Mouse (Mus musculus) midbrain, embryonic 16.5 days (tissue): ENCODE measurements around the gene Neurl2. TPM values are rescaled to one million over a fixed set of nuclear protein-coding genes. Genes with fewer than 3 reads are reported as not detected.

Experiments
- polyA plus RNA-seq: library from polyadenylated mRNA; unstranded; fragments of >200 nt; fragmentation: Nextera tagmentation; extraction: Ambion mirVana; gene quantifications from 2 replicates; pipeline ENCODE4 v1.2.1, GENCODE M21; 2015

Neurl2 gene
- polyA plus RNA-seq, 1 experiment from 2014 or later, result 7.0 TPM

Other genes with a start within 250 kb of the Neurl2 start
- gene Wfdc6a, start 248.0 kb downstream of the Neurl2 start, polyA plus RNA-seq, result not detected in 2 replicates
- gene Eppin, start 239.9 kb downstream of the Neurl2 start, polyA plus RNA-seq, result not detected in 2 replicates
- not detected in 2 replicates for gene Wfdc6b, start 219.9 kb downstream of the Neurl2 start, polyA plus RNA-seq
- gene Wfdc8, start 219.8 kb downstream of the Neurl2 start, polyA plus RNA-seq, result not detected in 2 replicates
- not detected in 2 replicates for gene Wfdc16, start 194.7 kb downstream of the Neurl2 start, polyA plus RNA-seq
- gene Wfdc10, start 177.4 kb downstream of the Neurl2 start, polyA plus RNA-seq, result not detected in 2 replicates
- gene Wfdc9, start 176.9 kb downstream of the Neurl2 start, polyA plus RNA-seq, result not detected in 2 replicates
- not detected in 2 replicates for gene Wfdc11, start 159.4 kb downstream of the Neurl2 start, polyA plus RNA-seq
- gene Wfdc13, start 148.3 kb downstream of the Neurl2 start, polyA plus RNA-seq, result not detected in 2 replicates
- gene Spint4, start 135.0 kb downstream of the Neurl2 start, polyA plus RNA-seq, result not detected in 2 replicates
- gene Spint5, start 118.2 kb downstream of the Neurl2 start, polyA plus RNA-seq, result not detected in 2 replicates
- 1.5 and 1.7 TPM in 2 replicates for gene Wfdc3, start 87.5 kb downstream of the Neurl2 start, polyA plus RNA-seq
- 55.1 and 58.4 TPM in 2 replicates for gene Dnttip1, start 87.5 kb downstream of the Neurl2 start, polyA plus RNA-seq
- 35.4 and 45.7 TPM in 2 replicates for gene Ube2c, start 63.6 kb downstream of the Neurl2 start, polyA plus RNA-seq
- gene Tnnc2, start 53.5 kb downstream of the Neurl2 start, polyA plus RNA-seq, result 0.43 TPM in 1 of 2 replicates, not detected in the other
- gene Snx21, start 47.6 kb downstream of the Neurl2 start, polyA plus RNA-seq, result 35.3 and 41.4 TPM in 2 replicates
- gene Acot8, start 28.6 kb downstream of the Neurl2 start, polyA plus RNA-seq, result 17.8 and 19.6 TPM in 2 replicates
- 17.0 and 17.4 TPM in 2 replicates for gene Zswim3, start 28.4 kb downstream of the Neurl2 start, polyA plus RNA-seq
- 29.5 and 29.9 TPM in 2 replicates for gene Zswim1, start 10.8 kb downstream of the Neurl2 start, polyA plus RNA-seq
- gene Spata25, start 4.9 kb downstream of the Neurl2 start, polyA plus RNA-seq, result not detected in 2 replicates
- gene Ctsa, start 583 bp downstream of the Neurl2 start, polyA plus RNA-seq, result 95.4 and 95.6 TPM in 2 replicates
- 83.9 and 84.4 TPM in 2 replicates for gene Pltp, start 24.3 kb upstream of the Neurl2 start, polyA plus RNA-seq
- 78.9 and 85.6 TPM in 2 replicates for gene Pcif1, start 45.8 kb upstream of the Neurl2 start, polyA plus RNA-seq
- 16.2 and 16.9 TPM in 2 replicates for gene Zfp335, start 78.3 kb upstream of the Neurl2 start, polyA plus RNA-seq
- 26.7 and 28.0 TPM in 2 replicates for gene Mmp9, start 107.3 kb upstream of the Neurl2 start, polyA plus RNA-seq
- 52.8 and 57.7 TPM in 2 replicates for gene Slc12a5, start 127.3 kb upstream of the Neurl2 start, polyA plus RNA-seq
- 105 and 129 TPM in 2 replicates for gene Ncoa5, start 201.4 kb upstream of the Neurl2 start, polyA plus RNA-seq
- gene Cd40, start 222.2 kb upstream of the Neurl2 start, polyA plus RNA-seq, result 6.0 TPM in 2 replicates